Mouse (Mus musculus): ENCODE measurements around the gene Hoxb8.

The Hoxb8 gene

GRCm38 (mm10) chr11:96281855-96282570, at the start of gene Hoxb8:
Hoxb8 (plus strand) TSS chr11:96281905.
- no peak for DNase-seq (ENCODE audit: low spot score)

GRCm38 (mm10) chr11:96234906-96235305, 46.8 kb upstream of the Hoxb8 start:
- DNase-seq (ENCODE audit: low spot score), result no peak

- no peak for DNase-seq (ENCODE audit: low spot score)
These were observed 41.5 kb upstream of the Hoxb8 start for GRCm38 (mm10) chr11:96240211-96240610.

GRCm38 (mm10) chr11:96250901-96251300, 30.8 kb upstream of the Hoxb8 start:
- DNase-seq (ENCODE audit: low spot score), result no peak

- no peak for DNase-seq (ENCODE audit: low spot score)
These were observed 30.1 kb upstream of the Hoxb8 start for GRCm38 (mm10) chr11:96251480-96252031.

GRCm38 (mm10) chr11:96252541-96253120, 29.1 kb upstream of the Hoxb8 start:
- DNase-seq (ENCODE audit: low spot score), result no peak

GRCm38 (mm10) chr11:96254221-96254620, 27.5 kb upstream of the Hoxb8 start:
- no peak for DNase-seq (ENCODE audit: low spot score)

- DNase-seq (ENCODE audit: low spot score), result no peak
These were observed 26.4 kb upstream of the Hoxb8 start for GRCm38 (mm10) chr11:96255111-96255995.

GRCm38 (mm10) chr11:96255996-96256445, 25.7 kb upstream of the Hoxb8 start:
- DNase-seq (ENCODE audit: low spot score), result no peak

GRCm38 (mm10) chr11:96257141-96257540, 24.6 kb upstream of the Hoxb8 start:
- no peak for DNase-seq (ENCODE audit: low spot score)

- no peak for DNase-seq (ENCODE audit: low spot score)
These were observed 22.7 kb upstream of the Hoxb8 start for GRCm38 (mm10) chr11:96259038-96259437.

GRCm38 (mm10) chr11:96259511-96259910, 22.2 kb upstream of the Hoxb8 start:
- no peak for DNase-seq (ENCODE audit: low spot score)

- no peak for DNase-seq (ENCODE audit: low spot score)
These were observed 21.3 kb upstream of the Hoxb8 start for GRCm38 (mm10) chr11:96260310-96260970.

GRCm38 (mm10) chr11:96261323-96261890, 20.3 kb upstream of the Hoxb8 start:
- no peak for DNase-seq (ENCODE audit: low spot score)

GRCm38 (mm10) chr11:96262262-96262830, 19.4 kb upstream of the Hoxb8 start:
- DNase-seq (ENCODE audit: low spot score), result no peak

- DNase-seq (ENCODE audit: low spot score), result no peak
These were observed 17.9 kb upstream of the Hoxb8 start for GRCm38 (mm10) chr11:96263636-96264389.

GRCm38 (mm10) chr11:96264390-96265020, 17.2 kb upstream of the Hoxb8 start:
- DNase-seq (ENCODE audit: low spot score), result no peak

GRCm38 (mm10) chr11:96265954-96266353, 15.8 kb upstream of the Hoxb8 start:
- no peak for DNase-seq (ENCODE audit: low spot score)

GRCm38 (mm10) chr11:96267021-96267920, 14.4 kb upstream of the Hoxb8 start:
- no peak for DNase-seq (ENCODE audit: low spot score)

Measured in ovary, postnatal 10 days (tissue).